Mouse (Mus musculus): ENCODE measurements around the gene Aldh3b3. TPM values are rescaled to one million over a fixed set of nuclear protein-coding genes. Genes with fewer than 3 reads are reported as not detected.

Aldh3b3 gene
- polyA plus RNA-seq, 1 experiment = 0.07 TPM

DNA sequence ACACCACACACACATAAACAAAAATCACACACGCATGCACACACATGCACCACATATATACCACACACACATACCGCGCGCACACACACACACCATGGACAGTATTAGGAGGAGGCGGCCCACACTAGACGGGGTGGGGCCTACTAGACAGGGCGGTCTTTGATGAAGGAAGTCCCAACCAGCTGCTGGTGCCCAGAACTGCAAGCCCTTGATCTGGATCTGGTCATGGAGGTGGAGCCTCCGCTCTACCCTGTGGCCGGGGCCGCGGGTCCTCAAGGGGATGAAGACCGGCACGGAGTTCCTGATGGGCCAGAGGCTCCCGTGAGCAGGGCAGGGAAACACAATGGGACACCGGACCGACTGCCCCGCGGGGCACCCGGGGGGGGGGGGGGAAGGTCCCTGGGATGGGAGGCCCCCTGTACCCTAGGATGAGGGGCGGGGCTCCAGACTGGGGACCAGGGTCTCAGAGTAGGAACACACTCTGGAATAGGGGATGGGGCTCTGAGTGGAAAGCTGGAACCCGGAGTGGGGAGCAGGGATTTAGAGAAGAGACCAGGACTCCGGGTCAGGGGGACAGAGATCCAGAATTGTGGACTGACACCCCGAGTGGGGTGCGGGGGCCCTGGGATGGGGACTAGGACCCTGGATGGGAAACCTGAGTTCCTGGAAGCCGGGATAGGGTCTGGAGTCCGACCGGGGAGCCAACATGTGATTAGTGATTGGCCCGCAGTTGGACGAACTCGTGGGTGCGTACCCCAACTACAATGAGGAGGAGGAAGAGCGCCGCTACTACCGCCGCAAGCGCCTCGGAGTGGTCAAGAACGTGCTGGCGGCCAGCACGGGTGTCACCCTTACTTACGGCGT is 23.2 kb upstream of the Aldh3b3 start, which contains the start of gene Unc93b1:
Gene Unc93b1, plus strand, starts transcription at position 155 of the 864 bp plus-strand sequence.
- Histone ChIP-seq H3K4me1 (ENCODE audit: control insufficient read depth, insufficient read depth, insufficient read length) (peaks cover 18% of the 10 kb centered on the region; the same call in 1 of the 2 replicates), H3K27ac (ENCODE audit: insufficient read depth, low read length) (peak within 1 kb of the TSS; percentile 98), H3K4me3 (ENCODE audit: extremely low read depth, insufficient read depth, insufficient read length) (peak within 1 kb of the TSS; percentile 96), H3K27me3 (ENCODE audit: control insufficient read depth, insufficient read depth, low read length) (no peaks in the 10 kb centered on the region), H3K36me3 (ENCODE audit: control insufficient read depth, insufficient read depth, low read length) (peaks cover 4% of the 10 kb centered on the region)
- 2% methylated on average over 41 of the region's 42 CpGs for WGBS
- TF ChIP-seq CTCF (IDR thresholded peaks at IDR 0.05; ENCODE audit: extremely low read depth, insufficient read depth, insufficient read length, insufficient replicate concordance) = no peak
- peak; percentile 90 for TF ChIP-seq POLR2A (IDR thresholded peaks at IDR 0.05; ENCODE audit: low read depth, low read length)
- DNase-seq (ENCODE audit: low read depth in 1 of 2, low spot score in 2 of 2) = peak in 1 of 2 experiments; percentile 80

DNA sequence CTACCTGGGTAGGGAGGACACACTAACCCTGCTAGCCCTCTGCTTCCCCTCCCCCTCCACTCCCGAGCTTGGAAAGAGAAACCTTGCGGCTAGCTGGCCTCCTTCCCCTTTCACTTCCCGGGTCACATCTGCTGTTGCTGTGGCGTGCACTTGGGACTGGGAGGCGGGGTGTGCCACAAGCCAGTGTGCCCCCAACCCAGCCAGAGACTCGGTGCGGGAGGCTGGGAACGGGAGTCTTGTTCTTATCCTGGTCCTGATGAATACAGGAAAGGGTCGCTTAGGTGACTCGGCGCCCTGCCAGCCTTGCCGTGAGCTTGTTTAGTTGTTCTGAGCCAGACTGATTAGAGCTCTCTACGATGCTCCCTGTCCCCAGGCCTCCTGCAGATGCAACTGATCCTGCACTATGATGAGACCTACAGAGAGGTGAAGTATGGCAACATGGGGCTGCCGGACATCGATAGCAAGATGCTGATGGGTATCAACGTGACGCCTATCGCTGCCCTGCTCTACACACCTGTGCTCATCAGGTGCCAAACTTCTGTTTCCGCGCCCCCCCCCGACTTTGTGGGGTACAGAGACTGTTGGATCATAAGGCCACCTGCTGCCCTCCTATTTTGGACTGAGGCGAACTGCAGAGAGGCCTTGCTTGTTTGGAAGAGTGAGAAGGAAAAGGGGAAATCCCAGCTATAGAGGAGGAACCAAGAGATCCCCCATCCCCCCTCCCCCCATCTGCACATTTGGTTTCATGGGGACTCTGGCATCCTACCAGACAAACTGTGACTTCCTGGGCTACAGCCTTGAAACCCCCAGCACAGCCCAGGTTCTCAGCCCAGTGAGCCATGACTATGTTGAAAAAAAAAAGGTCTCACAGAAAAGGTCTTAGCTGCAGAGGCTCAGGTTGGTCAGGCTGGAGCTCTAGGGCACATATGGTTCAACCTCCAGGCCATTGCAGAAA is 22.3 kb upstream of the Aldh3b3 start:
- H3K27me3 ChIP-seq (ENCODE audit: control insufficient read depth, insufficient read depth, low read length) = no peaks in the 10 kb centered on the region
- 3% methylated on average over 22 of the region's 22 CpGs for WGBS
- TF ChIP-seq POLR2A (IDR thresholded peaks at IDR 0.05; ENCODE audit: low read depth, low read length) (peak; percentile 49), CTCF (IDR thresholded peaks at IDR 0.05; ENCODE audit: extremely low read depth, insufficient read depth, insufficient read length, insufficient replicate concordance) (no peak)
- peak in 1 of 2 experiments; percentile 89 for DNase-seq (ENCODE audit: low read depth in 1 of 2, low spot score in 2 of 2)
- peaks cover 5% of the 10 kb centered on the region for H3K36me3 ChIP-seq (ENCODE audit: control insufficient read depth, insufficient read depth, low read length)
- H3K4me3 ChIP-seq (ENCODE audit: extremely low read depth, insufficient read depth, insufficient read length) = peak overlapping the region; percentile 96
- peak overlapping the region; percentile 98 for H3K27ac ChIP-seq (ENCODE audit: insufficient read depth, low read length)
- peaks cover 13% of the 10 kb centered on the region; the same call in 1 of the 2 replicates for H3K4me1 ChIP-seq (ENCODE audit: control insufficient read depth, insufficient read depth, insufficient read length)

DNA sequence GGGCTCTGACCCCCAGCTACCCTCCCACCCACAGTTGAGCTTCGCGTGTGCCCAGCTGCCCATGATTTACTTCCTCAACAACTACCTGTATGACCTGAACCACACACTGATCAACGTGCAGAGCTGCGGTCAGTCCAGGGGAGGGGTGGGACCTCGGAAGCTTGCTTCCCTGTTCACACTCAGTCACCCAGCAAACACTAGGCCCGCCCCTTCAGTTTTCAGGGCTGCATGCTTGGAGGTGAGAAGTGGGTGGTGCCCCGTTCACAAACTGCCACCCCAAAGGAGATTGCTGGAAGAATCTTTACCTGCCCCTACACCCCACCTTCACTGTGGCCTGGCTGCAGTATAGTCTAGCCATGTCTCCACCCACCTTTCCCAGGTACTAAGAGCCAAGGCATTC is 16.1 kb upstream of the Aldh3b3 start:
- H3K4me1 ChIP-seq (ENCODE audit: control insufficient read depth, insufficient read depth, insufficient read length) = peaks cover 21% of the 10 kb centered on the region
- DNase-seq (ENCODE audit: low read depth in 1 of 2, low spot score in 2 of 2) = no peak
- H3K36me3 ChIP-seq (ENCODE audit: control insufficient read depth, insufficient read depth, low read length) = peaks cover 27% of the 10 kb centered on the region
- H3K27ac ChIP-seq (ENCODE audit: insufficient read depth, low read length) = peak overlapping the region; percentile 37
- TF ChIP-seq POLR2A (IDR thresholded peaks at IDR 0.05; ENCODE audit: low read depth, low read length) = no peak
- no peak for TF ChIP-seq CTCF (IDR thresholded peaks at IDR 0.05; ENCODE audit: extremely low read depth, insufficient read depth, insufficient read length, insufficient replicate concordance)
- no peaks in the 10 kb centered on the region for H3K27me3 ChIP-seq (ENCODE audit: control insufficient read depth, insufficient read depth, low read length)
- H3K4me3 ChIP-seq (ENCODE audit: extremely low read depth, insufficient read depth, insufficient read length) = no peak overlapping the region
- WGBS = 62% methylated on average over 7 of the region's 7 CpGs

DNA sequence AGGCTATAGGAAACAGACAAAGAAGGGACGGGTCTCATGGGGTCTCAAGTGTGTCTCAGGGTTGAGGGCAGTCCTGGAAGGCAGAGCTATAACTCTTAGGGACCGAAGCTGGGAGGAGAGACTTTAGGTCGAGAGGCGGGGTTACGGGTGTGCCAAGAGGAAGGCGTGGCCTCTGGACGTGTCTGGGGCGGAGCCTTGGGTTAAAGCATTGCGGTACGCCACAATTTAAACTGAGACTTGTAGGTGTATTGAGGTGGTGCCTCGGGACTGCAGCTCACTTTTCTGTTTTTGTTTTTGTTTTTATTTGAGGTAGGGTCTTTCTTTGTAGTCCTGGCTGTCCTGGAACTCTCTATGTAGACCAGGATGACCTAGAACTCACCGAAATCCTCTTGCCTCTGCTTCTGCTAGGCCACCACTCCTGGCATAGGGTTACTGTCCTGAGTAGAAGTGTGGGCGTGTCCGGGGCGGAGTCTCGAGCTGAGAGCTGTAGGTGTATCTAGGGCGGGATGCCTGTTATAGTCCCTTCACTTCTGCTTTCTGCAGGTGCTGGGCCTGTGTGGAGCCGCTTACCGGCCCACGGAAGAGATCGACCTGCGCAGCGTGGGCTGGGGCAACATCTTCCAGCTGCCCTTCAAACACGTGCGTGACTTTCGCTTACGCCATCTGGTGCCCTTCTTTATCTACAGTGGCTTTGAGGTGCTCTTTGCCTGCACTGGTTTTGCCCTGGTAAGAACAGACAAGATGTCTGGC is 15.3 kb upstream of the Aldh3b3 start:
- H3K27me3 ChIP-seq (ENCODE audit: control insufficient read depth, insufficient read depth, low read length) = no peaks in the 10 kb centered on the region
- peaks cover 21% of the 10 kb centered on the region for H3K4me1 ChIP-seq (ENCODE audit: control insufficient read depth, insufficient read depth, insufficient read length)
- H3K4me3 ChIP-seq (ENCODE audit: extremely low read depth, insufficient read depth, insufficient read length) = no peak overlapping the region
- WGBS = 24% methylated on average over 27 of the region's 27 CpGs
- H3K27ac ChIP-seq (ENCODE audit: insufficient read depth, low read length) = peak overlapping the region; percentile 39
- H3K36me3 ChIP-seq (ENCODE audit: control insufficient read depth, insufficient read depth, low read length) = peaks cover 30% of the 10 kb centered on the region
- TF ChIP-seq POLR2A (IDR thresholded peaks at IDR 0.05; ENCODE audit: low read depth, low read length) (peak; percentile 23; the same call in 1 of the 2 replicates), CTCF (IDR thresholded peaks at IDR 0.05; ENCODE audit: extremely low read depth, insufficient read depth, insufficient read length, insufficient replicate concordance) (no peak)
- peak; percentile 77 to 87 for DNase-seq (ENCODE audit: low read depth in 1 of 2, low spot score in 2 of 2)

DNA sequence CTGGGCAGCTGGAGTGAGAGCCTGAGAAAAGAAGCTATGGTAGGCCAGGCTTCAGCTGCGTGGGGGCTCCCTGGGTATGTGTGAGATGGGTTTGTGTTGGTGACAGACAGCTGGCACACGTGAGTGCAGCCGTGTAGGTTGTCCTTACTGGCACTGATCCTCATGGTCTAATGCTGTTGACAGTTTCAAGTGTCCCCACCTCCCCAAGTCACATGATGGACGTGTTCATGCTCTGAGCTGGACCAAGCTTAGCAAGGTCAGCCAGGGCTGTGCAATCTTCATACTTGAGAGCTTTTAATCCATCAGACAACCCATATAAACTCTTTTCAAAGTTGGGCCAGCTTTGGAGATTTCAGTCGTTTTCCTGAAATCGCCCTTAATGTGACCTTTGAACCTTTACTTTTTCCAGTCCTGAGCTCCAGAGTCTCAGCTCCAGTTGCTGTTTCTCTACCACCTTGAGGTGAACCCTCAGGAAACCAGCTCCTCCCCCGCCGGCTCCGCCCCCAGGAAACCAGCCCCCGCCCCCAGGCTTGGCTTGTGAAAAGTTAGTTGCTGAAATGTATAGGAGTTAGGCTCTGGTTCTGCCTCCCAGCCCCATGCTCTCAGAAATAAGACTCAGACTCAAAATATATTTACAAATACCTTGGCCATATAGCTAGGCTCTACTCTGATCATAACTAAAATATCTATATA is 12.4 kb upstream of the Aldh3b3 start:
- 30% methylated on average over 10 of the region's 10 CpGs for WGBS
- Histone ChIP-seq H3K4me3 (ENCODE audit: extremely low read depth, insufficient read depth, insufficient read length) (no peak overlapping the region), H3K4me1 (ENCODE audit: control insufficient read depth, insufficient read depth, insufficient read length) (peaks cover 21% of the 10 kb centered on the region), H3K27me3 (ENCODE audit: control insufficient read depth, insufficient read depth, low read length) (no peaks in the 10 kb centered on the region), H3K36me3 (ENCODE audit: control insufficient read depth, insufficient read depth, low read length) (peaks cover 50% of the 10 kb centered on the region), H3K27ac (ENCODE audit: insufficient read depth, low read length) (peak overlapping the region; percentile 4; the same call in 1 of the 2 replicates)
- DNase-seq (ENCODE audit: low read depth in 1 of 2, low spot score in 2 of 2) = peak in 1 of 2 experiments; percentile 59
- TF ChIP-seq POLR2A (IDR thresholded peaks at IDR 0.05; ENCODE audit: low read depth, low read length) (no peak), CTCF (IDR thresholded peaks at IDR 0.05; ENCODE audit: extremely low read depth, insufficient read depth, insufficient read length, insufficient replicate concordance) (no peak)
